Mouse (Mus musculus) lung, postnatal 36 days (tissue): ENCODE measurements around the gene Tbl1xr1.
A peak's percentile ranks its signal among the peaks of the same experiment; 100 is the strongest.

Experiments
- DNase-seq: peaks from one replicate; pipeline ENCODE4 v3.0.0; 2022; ENCODE audit warnings: mixed read lengths

Gene Tbl1xr1

GRCm38 (mm10) chr3:22090431-22091265, 14.2 kb downstream of the Tbl1xr1 start:
- peak; percentile 62 for DNase-seq

GRCm38 (mm10) chr3:22091266-22091550, 14.8 kb downstream of the Tbl1xr1 start:
- no peak for DNase-seq

GRCm38 (mm10) chr3:22091681-22092080, 15.2 kb downstream of the Tbl1xr1 start:
- peak; percentile 42 for DNase-seq

GRCm38 (mm10) chr3:22092784-22093183, 16.3 kb downstream of the Tbl1xr1 start:
- DNase-seq: no peak

GRCm38 (mm10) chr3:22103986-22104515, 27.6 kb downstream of the Tbl1xr1 start:
- peak; percentile 13 for DNase-seq

GRCm38 (mm10) chr3:22105471-22105870, 29.0 kb downstream of the Tbl1xr1 start:
- DNase-seq: no peak

GRCm38 (mm10) chr3:22108013-22108412, 31.6 kb downstream of the Tbl1xr1 start:
- DNase-seq: no peak

- DNase-seq: no peak
These were observed 33.2 kb downstream of the Tbl1xr1 start for GRCm38 (mm10) chr3:22109651-22110050.

- no peak for DNase-seq
These were observed 37.3 kb downstream of the Tbl1xr1 start for GRCm38 (mm10) chr3:22113773-22114172.

GRCm38 (mm10) chr3:22115221-22115620, 38.8 kb downstream of the Tbl1xr1 start:
- peak; percentile 11 for DNase-seq

GRCm38 (mm10) chr3:22115678-22116077, 39.2 kb downstream of the Tbl1xr1 start:
- no peak for DNase-seq

GRCm38 (mm10) chr3:22116188-22116587, 39.7 kb downstream of the Tbl1xr1 start:
- no peak for DNase-seq

- no peak for DNase-seq
These were observed 45.3 kb downstream of the Tbl1xr1 start for GRCm38 (mm10) chr3:22121741-22122140.

- DNase-seq: no peak
These were observed 46.7 kb downstream of the Tbl1xr1 start for GRCm38 (mm10) chr3:22123145-22123544.

- DNase-seq: no peak
These were observed 49.9 kb downstream of the Tbl1xr1 start for GRCm38 (mm10) chr3:22126251-22126826.

GRCm38 (mm10) chr3:22131277-22131676, 54.8 kb downstream of the Tbl1xr1 start:
- DNase-seq: no peak

- DNase-seq: no peak
These were observed 57.2 kb downstream of the Tbl1xr1 start for GRCm38 (mm10) chr3:22133626-22134025.

- peak; percentile 42 for DNase-seq
These were observed 61.5 kb downstream of the Tbl1xr1 start for GRCm38 (mm10) chr3:22137793-22138579.

- no peak for DNase-seq
These were observed 62.2 kb downstream of the Tbl1xr1 start for GRCm38 (mm10) chr3:22138580-22139099.

- no peak for DNase-seq
These were observed 63.7 kb downstream of the Tbl1xr1 start for GRCm38 (mm10) chr3:22140111-22140658.

GRCm38 (mm10) chr3:22141984-22142719, 65.7 kb downstream of the Tbl1xr1 start:
- peak; percentile 24 for DNase-seq
